Mouse (Mus musculus) R1 (cell line): Measurements from ENCODE around the gene Cth.
"Not testable (repeated sequence)": the region's sequence is repeated elsewhere in the genome, so short reads cannot be mapped to it uniquely, and the experiment has no call there.

Source experiments
- DNase-seq: peaks from one replicate; pipeline ENCODE4 v3.0.0-alpha.2; 2018; ENCODE audit warnings: low read depth, low spot score

Cth gene

GRCm38 (mm10) chr3:157924692-157925328 is at the start of gene Cth:
Gene Cth, minus strand, starts transcription at chr3:157925077.
- DNase-seq = peak; percentile 98

- DNase-seq = peak; percentile 60
These were observed 48.4 kb upstream of the Cth start for GRCm38 (mm10) chr3:157973236-157973635.

GRCm38 (mm10) chr3:157971151-157971550 is 46.3 kb upstream of the Cth start:
- no peak for DNase-seq

- no peak for DNase-seq
These were observed 32.4 kb upstream of the Cth start for GRCm38 (mm10) chr3:157957320-157957719.

DNA sequence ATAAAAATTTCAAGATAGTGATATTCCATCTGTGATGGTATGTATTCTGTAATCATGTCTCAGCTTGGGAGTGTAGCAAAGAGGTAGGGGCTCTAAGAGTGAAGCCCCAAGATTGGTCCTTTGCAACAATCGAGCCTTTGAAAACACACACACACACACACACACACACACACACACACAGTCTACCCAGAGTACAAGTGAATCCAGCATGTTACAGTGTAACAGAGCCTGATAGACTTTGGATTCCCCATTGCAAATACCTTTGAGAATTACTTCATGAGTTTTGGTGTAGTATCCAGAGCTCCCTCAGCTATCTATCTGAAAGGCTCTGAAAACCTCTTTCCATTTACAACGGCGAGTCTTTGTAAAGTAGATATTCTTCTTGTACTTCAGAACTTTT is 31.3 kb upstream of the Cth start:
- no peak for DNase-seq

GRCm38 (mm10) chr3:157955466-157955865 is 30.6 kb upstream of the Cth start:
- no peak for DNase-seq

- DNase-seq = no peak
These were observed 27.8 kb upstream of the Cth start for GRCm38 (mm10) chr3:157952716-157953115.

DNA sequence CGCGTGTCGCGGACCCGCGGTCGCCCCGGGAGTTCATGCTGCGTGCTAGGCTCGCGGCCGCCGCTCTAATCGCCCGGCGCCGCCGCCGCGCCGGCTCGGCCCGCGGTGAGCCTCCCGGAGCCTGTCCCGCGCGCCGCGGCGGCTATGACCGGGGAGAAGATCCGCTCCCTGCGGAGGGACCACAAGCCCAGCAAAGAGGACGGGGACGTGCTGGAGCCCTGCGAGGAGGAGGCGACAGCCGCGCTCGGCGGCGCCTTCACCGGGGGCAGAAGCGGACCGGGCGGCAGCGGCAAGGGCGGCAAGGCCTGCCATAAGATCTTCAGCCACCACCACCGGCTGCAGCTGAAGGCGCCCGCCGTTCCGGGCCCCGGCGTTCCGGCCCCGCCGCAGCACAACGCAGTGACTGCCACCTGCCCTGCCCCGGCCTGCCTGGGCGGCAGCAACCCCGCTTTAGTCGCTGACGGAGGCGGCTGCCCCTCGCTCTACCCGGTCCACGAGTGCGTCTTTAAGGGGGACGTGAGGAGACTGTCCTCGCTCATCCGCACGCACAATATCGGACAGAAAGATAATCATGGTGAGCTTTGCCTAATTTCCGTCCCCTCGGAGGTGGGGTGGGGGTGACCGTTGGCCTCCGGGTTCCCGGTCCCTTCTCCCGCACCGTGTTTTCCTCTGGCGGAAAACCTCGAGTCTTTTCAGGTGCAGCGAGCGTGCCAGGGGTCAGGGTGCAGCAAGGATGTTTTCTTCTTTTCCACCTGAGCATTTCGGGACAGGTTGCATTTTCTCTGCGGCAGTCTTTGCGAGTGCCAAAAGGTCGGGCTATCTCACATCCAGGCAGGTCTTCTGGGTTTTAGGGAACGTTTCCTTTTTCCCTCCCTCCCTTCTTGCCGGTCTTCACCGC is 22.8 kb upstream of the Cth start:
- peak; percentile 46 for DNase-seq

GRCm38 (mm10) chr3:157946843-157947358 is 22.0 kb upstream of the Cth start, which contains the start of gene Ankrd13c:
Gene Ankrd13c, plus strand, starts transcription at chr3:157947239.
- DNase-seq = peak; percentile 96

DNA sequence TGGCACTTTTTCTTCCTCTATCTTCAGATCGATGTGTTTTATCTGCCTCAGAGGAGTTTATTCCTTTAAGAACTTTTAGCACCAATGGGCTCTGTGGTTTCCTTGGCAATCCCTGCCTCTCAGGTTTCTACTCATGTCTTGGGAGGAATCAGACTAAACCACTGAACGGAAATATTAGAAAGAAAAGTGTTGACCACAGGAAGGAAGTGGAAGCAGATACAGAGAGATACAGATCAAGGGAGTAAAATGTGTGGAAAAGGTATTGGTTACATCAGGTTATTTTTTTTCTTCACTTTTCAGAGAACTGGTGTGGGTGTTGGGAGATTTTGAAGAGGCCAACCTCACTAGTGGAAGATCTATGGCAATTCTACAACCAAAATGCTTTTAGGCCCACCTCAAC is 13.7 kb upstream of the Cth start:
- DNase-seq = no peak

DNA sequence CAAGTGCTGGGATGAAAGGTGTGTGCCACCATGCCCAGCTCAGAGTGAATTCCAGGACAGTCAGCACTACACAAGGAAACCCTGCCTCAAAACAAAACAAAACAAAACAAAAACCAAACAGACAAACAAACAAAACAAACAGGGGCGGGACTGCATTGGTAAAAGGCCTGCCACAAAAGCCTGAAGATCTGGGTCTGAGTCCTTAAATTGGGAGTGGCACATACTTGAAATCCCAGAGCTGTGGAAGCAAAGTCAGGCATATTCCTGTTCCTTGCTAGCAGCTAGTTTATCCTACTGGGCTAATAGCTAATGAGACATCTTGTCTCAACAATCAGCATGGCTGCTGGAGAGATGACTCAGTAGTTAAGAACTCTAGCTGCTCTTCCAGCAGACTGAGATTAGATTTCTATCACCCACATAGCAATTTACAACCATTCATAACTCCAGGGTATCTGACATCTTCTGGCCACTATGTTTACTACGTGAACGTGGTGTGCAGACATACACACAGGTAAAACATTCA is 9.5 kb upstream of the Cth start:
- peak; percentile 95 for DNase-seq

DNA sequence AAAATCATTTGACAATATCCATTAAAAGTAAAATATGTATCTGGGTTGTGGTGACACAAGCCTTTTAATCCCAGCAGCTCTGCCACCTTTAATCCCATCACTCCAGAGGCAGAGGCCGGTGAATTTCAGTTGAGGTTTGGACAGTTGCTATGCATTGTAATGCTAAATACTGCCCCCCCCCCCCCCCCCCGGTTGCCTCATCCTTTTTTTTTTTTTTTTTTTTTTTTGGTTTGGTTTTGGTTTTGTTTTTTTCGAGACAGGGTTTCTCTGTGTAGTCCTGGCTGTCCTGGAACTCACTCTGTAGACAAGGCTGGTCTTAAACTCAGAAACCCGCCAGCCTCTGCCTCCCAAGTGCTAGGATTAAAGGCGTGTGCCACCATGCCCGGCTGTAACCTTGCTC is 8.3 kb upstream of the Cth start:
- not testable (repeated sequence) for DNase-seq

- peak; percentile 95 for DNase-seq
These were observed 7.2 kb upstream of the Cth start for GRCm38 (mm10) chr3:157932074-157932473.

- peak; percentile 76 for DNase-seq
These were observed 6.7 kb upstream of the Cth start for GRCm38 (mm10) chr3:157931592-157931991.

DNA sequence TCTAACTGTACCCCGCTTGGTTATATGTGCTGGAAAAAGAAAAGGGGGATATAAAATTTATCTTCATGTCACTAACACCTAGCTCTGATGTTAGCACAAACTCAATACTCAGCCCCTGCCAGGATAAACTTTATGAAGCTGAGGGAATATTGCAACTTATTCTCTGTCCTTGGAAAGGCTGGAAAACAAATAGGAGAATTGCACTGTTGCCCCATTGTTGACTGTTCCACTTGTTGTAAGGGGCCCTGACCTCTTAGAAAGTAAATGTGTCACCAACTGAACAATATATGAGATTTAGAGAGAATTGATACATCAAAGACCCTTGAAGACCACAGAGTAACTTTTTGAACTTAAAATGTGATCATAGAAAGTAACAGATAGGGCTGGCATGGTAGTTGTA is 4.5 kb upstream of the Cth start:
- DNase-seq = no peak

DNA sequence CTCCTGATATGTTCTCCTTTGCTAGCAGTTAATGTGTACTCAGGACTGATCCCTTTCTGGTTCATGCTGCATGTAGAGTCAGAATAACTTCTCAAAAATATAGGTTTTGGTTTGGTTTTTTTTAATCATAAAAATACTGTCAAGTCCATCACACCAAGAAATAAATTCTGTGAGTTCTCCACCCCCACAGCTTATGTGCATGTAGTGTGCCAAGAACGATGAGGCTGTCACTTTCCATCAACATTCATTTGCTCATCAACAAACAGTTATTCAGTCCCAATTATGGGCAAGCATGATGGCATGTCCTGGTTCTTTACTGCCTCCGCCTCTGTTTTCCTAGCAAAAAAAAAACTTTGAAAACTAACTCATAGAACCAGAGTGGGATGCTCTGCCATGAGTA is 3.9 kb upstream of the Cth start:
- no peak for DNase-seq

DNA sequence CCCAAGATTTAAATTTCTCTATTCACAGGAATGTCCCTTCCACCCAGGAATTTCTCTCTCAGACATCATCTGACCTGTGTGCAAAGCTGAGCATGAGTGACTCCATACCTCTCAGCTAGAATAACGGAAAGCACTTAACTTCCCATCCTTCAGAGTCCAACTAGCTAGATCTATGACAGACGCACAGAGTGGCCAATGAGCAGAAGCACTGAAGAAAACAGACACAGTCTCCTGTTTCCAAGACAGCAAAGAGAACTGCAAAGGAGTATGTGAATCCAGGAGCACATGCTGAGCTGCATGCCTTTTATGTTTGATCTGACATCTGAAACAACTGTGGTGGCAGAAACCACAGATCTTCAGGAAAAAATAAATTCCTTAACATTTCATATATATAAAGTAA is 1.9 kb upstream of the Cth start:
- peak; percentile 55 for DNase-seq

- DNase-seq = no peak
These were observed 1.0 kb upstream of the Cth start for GRCm38 (mm10) chr3:157925706-157926510.

DNA sequence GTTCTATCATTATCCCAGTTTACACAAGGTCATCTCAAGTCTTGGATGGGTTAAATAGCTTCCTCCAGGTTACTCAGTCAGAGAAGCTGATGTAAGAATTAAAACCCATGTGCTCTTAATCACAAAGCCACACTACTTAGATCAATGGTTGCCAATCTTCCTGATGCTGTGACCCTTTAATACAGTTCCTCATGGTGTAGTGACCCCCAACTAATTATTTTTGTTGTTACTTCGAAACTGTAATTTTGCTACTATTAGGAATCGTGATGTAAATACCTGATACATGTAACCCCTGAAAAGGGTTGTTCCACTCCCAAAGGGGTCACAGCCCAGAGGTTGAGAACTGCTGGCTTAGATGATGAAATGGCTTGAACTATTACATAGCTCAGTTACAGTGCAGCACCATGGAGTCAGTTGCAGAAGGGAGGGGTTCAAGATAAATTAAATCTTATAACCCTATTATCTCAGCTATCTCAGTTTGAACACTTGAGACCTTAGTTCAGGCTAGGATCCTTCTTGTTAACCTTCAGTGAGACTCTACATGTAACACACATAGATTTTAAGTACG is 1.5 kb downstream of the Cth start:
- no peak for DNase-seq

GRCm38 (mm10) chr3:157921376-157921775 is 3.5 kb downstream of the Cth start:
- DNase-seq = peak; percentile 93

- DNase-seq = peak; percentile 39
These were observed 8.5 kb downstream of the Cth start for GRCm38 (mm10) chr3:157916336-157916735.
